Mouse (Mus musculus) kidney, embryonic 16.5 days (tissue): ENCODE results near the gene Nfkb2. TPM values are rescaled to one million over a fixed set of nuclear protein-coding genes. Genes with fewer than 3 reads are reported as not detected.

Source experiments
- ATAC-seq: fragments of 200-750 bp; cut with Nextera tagmentation; 2 replicates; pipeline ENCODE4 v1.8.0; 2017; ENCODE audit warnings: moderate TSS enrichment; ENCODE audit not compliant: low FRiP score, low TSS enrichment
- H3K27ac ChIP-seq: fragments of 300-500 bp; sonication (generic); 2 replicates; pipeline ENCODE4 v1.5.1; 2014; ENCODE audit warnings: low read length
- H3K27me3 ChIP-seq: fragments of 300-500 bp; sonication (generic); 2 replicates; pipeline ENCODE4 v1.6.1; 2014; ENCODE audit warnings: low read length, control low read depth, mixed read lengths; ENCODE audit not compliant: insufficient read depth
- H3K36me3 ChIP-seq: fragments of 300-500 bp; sonication (generic); 2 replicates; pipeline ENCODE4 v1.6.1; 2014; ENCODE audit warnings: low read length, control low read depth, mixed read lengths; ENCODE audit not compliant: insufficient read depth
- H3K4me1 ChIP-seq: fragments of 300-500 bp; sonication (generic); 2 replicates; pipeline ENCODE4 v1.6.1; 2014; ENCODE audit warnings: low read length, control low read depth, mixed read lengths; ENCODE audit not compliant: insufficient read depth
- H3K4me2 ChIP-seq: fragments of 300-500 bp; sonication (generic); replicated peaks from 2 replicates; pipeline ENCODE4 v1.6.1; 2014; ENCODE audit warnings: low read depth, low read length
- H3K4me3 ChIP-seq: fragments of 300-500 bp; sonication (generic); 2 replicates; pipeline ENCODE4 v1.5.1; 2014; ENCODE audit warnings: mild to moderate bottlenecking, low read length
- H3K9ac ChIP-seq: fragments of 300-500 bp; sonication (generic); replicated peaks from 2 replicates; pipeline ENCODE4 v1.6.1; 2014; ENCODE audit warnings: low read length
- H3K9me3 ChIP-seq: fragments of 300-500 bp; sonication (generic); 2 replicates; pipeline ENCODE4 v1.6.1; 2016; ENCODE audit warnings: low read length, control low read depth
- WGBS: fragments of 180-500 bp; shearing (Covaris S2); extraction: QIAGEN DNeasy Blood & Tissue Kit; methylation state at CpG from one replicate; pipeline ENCODE4 v1.1.7; 2014; 5-methylcytosine and 5-hydroxymethylcytosine counted together
- polyA plus RNA-seq: library from polyadenylated mRNA; unstranded; fragments of >200 nt; fragmentation: Nextera tagmentation; extraction: Ambion mirVana; gene quantifications from 2 replicates; pipeline ENCODE4 v1.2.1, GENCODE M21; 2015

Gene Nfkb2
- polyA plus RNA-seq, 1 experiment from 2014 or later = 11.5 TPM

GRCm38 (mm10) chr19:46338331-46338936, 34.3 kb downstream of the Nfkb2 start, which contains the start of gene Cuedc2:
Gene Cuedc2, minus strand, starts transcription at chr19:46338702.
- peak within 1 kb of the TSS; percentile 90 for H3K4me3 ChIP-seq
- peak within 1 kb of the TSS; percentile 50 for H3K27ac ChIP-seq
- no peaks in the 10 kb centered on the region for H3K27me3 ChIP-seq
- H3K36me3 ChIP-seq = no peaks in the 10 kb centered on the region
- peaks cover 14% of the 10 kb centered on the region for H3K4me1 ChIP-seq
- peak within 1 kb of the TSS; percentile 66 for H3K4me2 ChIP-seq
- H3K9me3 ChIP-seq = no peaks in the 10 kb centered on the region
- peak within 1 kb of the TSS; percentile 87 for H3K9ac ChIP-seq
- WGBS = 0% methylated on average over 31 of the region's 31 CpGs
- ATAC-seq = peak; percentile 86

DNA sequence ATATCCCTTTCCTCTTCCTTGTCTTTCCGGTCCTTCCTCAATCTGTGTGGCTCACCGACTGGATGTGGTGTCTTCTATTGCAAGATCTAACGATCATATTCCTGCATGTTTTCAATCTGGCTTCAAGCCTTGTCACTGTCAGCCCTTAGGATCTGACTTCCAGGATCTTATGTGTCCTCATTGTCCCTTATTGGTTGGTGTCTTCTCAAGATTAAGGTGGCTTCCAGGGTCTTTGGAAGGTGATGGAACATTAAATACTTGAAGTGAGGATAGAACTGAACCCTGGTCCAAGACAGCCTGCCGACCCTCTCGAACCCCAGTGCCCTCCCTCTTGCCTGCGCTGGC, 34.8 kb downstream of the Nfkb2 start:
- Histone ChIP-seq H3K4me2 (peak overlapping the region; percentile 66), H3K27ac (peak overlapping the region; percentile 50), H3K9me3 (no peaks in the 10 kb centered on the region), H3K4me3 (peak overlapping the region; percentile 90), H3K36me3 (no peaks in the 10 kb centered on the region), H3K27me3 (0 out of 2 replicates have a peak, but pooled peaks cover 2% of the 10 kb centered on the region), H3K4me1 (peaks cover 14% of the 10 kb centered on the region), H3K9ac (peak overlapping the region; percentile 67)
- peak; percentile 29 for ATAC-seq
- WGBS = 49% methylated on average over 6 of the region's 6 CpGs

DNA sequence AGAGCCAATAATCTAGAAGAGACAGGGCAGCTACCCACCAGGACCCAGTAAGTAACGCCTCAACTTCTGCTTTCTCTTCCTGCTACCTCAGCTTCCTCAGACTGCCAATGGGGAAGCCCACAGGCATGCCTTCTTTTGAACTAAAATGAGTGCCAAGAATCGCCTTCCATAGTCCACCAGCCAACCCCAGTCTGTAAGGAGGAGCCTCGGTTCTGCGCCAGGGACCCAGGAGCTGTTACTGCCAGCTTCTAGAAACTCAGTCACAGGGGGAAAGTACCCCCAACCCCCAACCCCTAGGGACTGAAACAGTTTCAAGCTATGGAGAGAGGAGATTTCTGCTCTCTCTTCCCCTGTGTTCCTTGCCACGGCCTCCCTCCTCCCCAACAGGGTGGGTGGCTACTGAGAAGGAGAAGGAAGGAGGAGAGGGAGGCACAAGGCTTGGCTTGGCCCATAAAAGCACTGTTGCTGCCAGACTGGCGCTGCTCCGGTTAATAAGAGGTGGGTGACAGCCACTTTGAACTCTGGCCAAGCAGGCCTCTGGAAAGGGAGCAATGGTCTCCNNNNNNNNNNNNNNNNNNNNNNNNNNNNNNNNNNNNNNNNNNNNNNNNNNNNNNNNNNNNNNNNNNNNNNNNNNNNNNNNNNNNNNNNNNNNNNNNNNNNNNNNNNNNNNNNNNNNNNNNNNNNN, 35.3 kb downstream of the Nfkb2 start:
- H3K4me3 ChIP-seq = peak overlapping the region; percentile 90; the same call in 1 of the 2 replicates
- 0 out of 2 replicates have a peak, but pooled peaks cover 2% of the 10 kb centered on the region for H3K27me3 ChIP-seq
- no peaks in the 10 kb centered on the region for H3K9me3 ChIP-seq
- no peak for ATAC-seq
- H3K4me1 ChIP-seq = peaks cover 14% of the 10 kb centered on the region
- H3K27ac ChIP-seq = no peak overlapping the region; the same call in 1 of the 2 replicates
- no peak overlapping the region for H3K4me2 ChIP-seq
- H3K9ac ChIP-seq = peak overlapping the region; percentile 67; the same call in 1 of the 2 replicates
- WGBS = 72% methylated on average over 7 of the region's 7 CpGs
- no peaks in the 10 kb centered on the region for H3K36me3 ChIP-seq

DNA sequence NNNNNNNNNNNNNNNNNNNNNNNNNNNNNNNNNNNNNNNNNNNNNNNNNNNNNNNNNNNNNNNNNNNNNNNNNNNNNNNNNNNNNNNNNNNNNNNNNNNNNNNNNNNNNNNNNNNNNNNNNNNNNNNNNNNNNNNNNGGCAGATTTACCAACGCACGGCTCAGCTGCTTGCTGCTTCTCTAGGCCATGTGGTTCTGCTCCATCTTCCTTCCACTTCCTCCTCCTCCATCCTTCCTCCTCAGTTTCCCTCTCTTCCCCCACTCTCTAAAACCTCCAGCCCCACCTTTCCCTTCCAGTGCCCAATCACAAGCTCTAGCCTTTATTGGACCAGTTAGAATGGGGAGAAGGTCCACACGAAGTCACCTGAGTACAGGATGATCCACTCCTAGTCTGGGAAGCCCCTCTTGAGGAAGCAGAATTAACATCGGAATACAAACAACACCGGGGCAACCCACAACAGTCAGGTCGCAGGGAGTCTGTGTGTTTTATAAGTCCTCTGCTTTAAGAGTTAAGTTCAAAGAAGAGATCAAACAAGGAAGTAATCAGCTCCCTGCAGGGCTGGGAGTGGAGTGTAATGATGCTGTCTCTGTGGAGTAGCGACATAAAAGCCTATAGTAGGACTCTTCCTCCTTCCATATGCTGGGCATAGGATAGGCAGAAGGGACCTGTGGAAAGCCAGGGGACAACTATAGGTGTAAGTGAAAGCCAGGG, 40.7 kb downstream of the Nfkb2 start:
- no peak overlapping the region for H3K27ac ChIP-seq
- H3K36me3 ChIP-seq = no peaks in the 10 kb centered on the region
- H3K4me2 ChIP-seq = no peak overlapping the region
- no peak overlapping the region for H3K9ac ChIP-seq
- WGBS = 16% methylated on average over 7 of the region's 7 CpGs
- peaks cover 12% of the 10 kb centered on the region for H3K4me1 ChIP-seq
- no peak overlapping the region for H3K4me3 ChIP-seq
- H3K27me3 ChIP-seq = 0 out of 2 replicates have a peak, but pooled peaks cover 2% of the 10 kb centered on the region
- ATAC-seq = no peak
- no peaks in the 10 kb centered on the region for H3K9me3 ChIP-seq

DNA sequence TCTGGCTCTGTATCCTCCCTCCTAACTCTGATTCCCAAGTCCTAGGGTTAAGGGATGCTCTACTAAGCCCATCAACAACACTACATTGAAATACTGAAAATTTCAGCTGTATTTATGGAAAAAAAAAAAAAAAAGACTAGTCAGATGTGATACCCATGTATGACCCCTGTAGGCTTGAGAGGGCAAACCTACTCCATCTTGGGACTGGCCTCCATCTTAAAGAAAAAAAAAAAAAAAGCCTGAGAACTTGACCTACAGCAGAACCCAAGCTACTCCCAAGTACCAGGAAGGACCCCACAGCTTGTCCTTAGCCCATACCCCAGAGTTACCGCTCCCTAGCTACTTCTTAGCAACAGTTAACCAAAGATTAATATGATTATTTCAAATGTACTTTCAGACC, 43.0 kb downstream of the Nfkb2 start:
- peaks cover 17% of the 10 kb centered on the region for H3K4me1 ChIP-seq
- no peak overlapping the region for H3K9ac ChIP-seq
- H3K4me2 ChIP-seq = no peak overlapping the region
- H3K36me3 ChIP-seq = no peaks in the 10 kb centered on the region
- H3K4me3 ChIP-seq = no peak overlapping the region
- 0 out of 2 replicates have a peak, but pooled peaks cover 2% of the 10 kb centered on the region for H3K27me3 ChIP-seq
- H3K27ac ChIP-seq = no peak overlapping the region
- WGBS = 97% methylated on average over 1 of the region's 1 CpGs
- H3K9me3 ChIP-seq = no peaks in the 10 kb centered on the region
- no peak for ATAC-seq

DNA sequence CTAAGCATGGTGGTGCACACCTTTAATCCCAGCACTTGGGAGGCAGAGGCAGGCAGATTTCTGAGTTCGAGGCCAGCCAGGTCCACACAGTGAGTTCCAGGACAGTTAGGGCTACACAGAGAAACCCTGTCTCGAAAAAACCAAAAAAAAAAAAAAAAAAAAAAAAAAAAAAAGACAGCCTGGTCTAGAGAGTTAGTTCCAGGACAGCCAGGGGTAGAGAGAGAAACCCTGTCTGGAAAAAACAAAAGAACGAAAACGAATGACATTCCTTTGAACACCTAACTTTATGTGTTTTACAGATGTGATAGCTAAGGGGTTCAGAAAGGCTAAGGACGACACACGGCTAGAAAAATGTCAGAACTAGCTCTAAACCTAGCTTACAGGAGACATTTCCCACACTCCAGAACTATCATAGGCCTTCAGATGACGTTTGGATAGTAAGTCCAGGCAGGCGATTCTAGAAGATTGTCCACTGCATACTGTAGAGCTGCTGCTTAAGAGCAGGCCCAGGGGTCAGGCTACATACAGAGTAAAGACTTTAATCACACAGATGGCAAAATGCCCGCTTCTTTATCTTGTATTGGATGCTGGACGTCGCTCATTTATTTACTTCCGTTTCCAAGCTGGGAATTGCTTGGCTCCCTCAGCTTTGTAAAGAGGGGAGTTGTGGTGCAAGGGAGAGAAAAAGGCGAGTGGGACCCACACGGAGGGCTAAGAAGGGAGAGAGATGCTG, 44.0 kb downstream of the Nfkb2 start:
- Histone ChIP-seq H3K9ac (peak overlapping the region; percentile 86), H3K4me1 (peaks cover 17% of the 10 kb centered on the region), H3K4me3 (peak overlapping the region; percentile 72), H3K27ac (peak overlapping the region; percentile 77), H3K4me2 (peak overlapping the region; percentile 96), H3K36me3 (no peaks in the 10 kb centered on the region), H3K9me3 (no peaks in the 10 kb centered on the region), H3K27me3 (0 out of 2 replicates have a peak, but pooled peaks cover 2% of the 10 kb centered on the region)
- ATAC-seq = no peak
- 29% methylated on average over 14 of the region's 14 CpGs for WGBS

GRCm38 (mm10) chr19:46348761-46349458, 44.8 kb downstream of the Nfkb2 start:
- under 1% methylated on average over 65 of the region's 78 CpGs for WGBS
- H3K9me3 ChIP-seq = no peaks in the 10 kb centered on the region
- H3K4me1 ChIP-seq = peaks cover 17% of the 10 kb centered on the region
- H3K36me3 ChIP-seq = no peaks in the 10 kb centered on the region
- H3K27ac ChIP-seq = peak overlapping the region; percentile 77
- no peaks in the 10 kb centered on the region for H3K27me3 ChIP-seq
- peak overlapping the region; percentile 96 for H3K4me2 ChIP-seq
- peak; percentile 91 for ATAC-seq
- peak overlapping the region; percentile 86 for H3K9ac ChIP-seq
- peak overlapping the region; percentile 72 for H3K4me3 ChIP-seq

- Histone ChIP-seq H3K36me3 (no peaks in the 10 kb centered on the region), H3K4me3 (peak overlapping the region; percentile 72), H3K27ac (no peak overlapping the region), H3K4me1 (peaks cover 17% of the 10 kb centered on the region), H3K9ac (peak overlapping the region; percentile 86), H3K9me3 (no peaks in the 10 kb centered on the region), H3K27me3 (no peaks in the 10 kb centered on the region), H3K4me2 (peak overlapping the region; percentile 96)
- 24% methylated on average over 6 of the region's 6 CpGs for WGBS
- peak; percentile 41; the same call in 1 of the 2 replicates for ATAC-seq
These were observed 45.4 kb downstream of the Nfkb2 start for GRCm38 (mm10) chr19:46349550-46349949.
